Mouse (Mus musculus) liver, embryonic 14 days (tissue): ENCODE measurements around the gene Vps51. TPM values are rescaled to one million over a fixed set of nuclear protein-coding genes. Genes with fewer than 3 reads are reported as not detected.

Experiments
- polyA plus RNA-seq: library from polyadenylated mRNA; depleted of rRNA; stranded (reverse); fragments of >200 nt; gene quantifications from 2 replicates; pipeline ENCODE4 v1.2.3, GENCODE M21; 2012; rRNA removed

The Vps51 gene
- 20.8 and 25.0 TPM in 2 replicates for polyA plus RNA-seq

DNA sequence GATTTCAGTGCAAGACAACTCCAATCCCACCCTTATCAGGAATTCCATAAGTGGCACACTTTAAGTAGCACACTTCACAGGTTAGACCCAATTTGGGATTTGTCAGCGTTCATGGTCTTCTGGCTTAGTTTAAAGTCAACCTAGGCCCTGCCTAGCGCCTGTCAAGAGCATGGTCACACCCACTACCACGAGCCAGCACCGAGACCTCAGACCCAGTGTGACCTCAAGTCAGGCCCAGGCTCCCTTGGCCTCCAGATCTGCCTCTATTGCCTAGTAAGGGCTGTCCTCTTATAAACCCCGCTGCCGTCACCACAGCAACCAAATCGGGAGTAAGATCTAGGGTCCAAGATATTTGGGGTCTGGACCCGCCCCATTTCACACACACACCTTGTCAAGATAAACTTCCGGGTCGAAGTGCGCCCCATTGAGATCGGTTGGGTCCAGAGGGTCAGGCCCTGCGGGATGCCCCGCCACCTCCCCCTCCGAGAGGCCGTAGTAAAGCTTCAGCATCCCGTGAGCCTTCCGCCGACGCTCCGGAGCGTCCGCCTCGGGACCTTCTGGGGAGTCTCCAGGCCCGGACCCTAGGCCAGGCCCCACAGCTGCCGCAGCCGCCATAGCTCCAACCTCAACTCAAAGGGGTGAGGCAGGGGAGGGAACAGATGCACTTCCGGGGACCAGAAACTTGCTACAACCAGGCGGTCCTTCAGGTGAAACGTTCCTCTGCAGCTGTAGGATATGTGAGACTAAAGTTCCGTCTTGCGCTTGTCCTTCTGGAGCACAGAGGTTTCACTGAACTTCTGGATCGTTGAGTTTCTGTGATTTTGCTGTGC, at the start of gene Vps51:
TSS of gene Vps51 (minus strand) at position 668 of the 830 bp plus-strand sequence.

GRCm38 (mm10) chr19:6117986-6118676, 41.1 kb upstream of the Vps51 start, which contains the start of gene Sac3d1:
TSS of gene Sac3d1 (minus strand) at chr19:6118650.

DNA sequence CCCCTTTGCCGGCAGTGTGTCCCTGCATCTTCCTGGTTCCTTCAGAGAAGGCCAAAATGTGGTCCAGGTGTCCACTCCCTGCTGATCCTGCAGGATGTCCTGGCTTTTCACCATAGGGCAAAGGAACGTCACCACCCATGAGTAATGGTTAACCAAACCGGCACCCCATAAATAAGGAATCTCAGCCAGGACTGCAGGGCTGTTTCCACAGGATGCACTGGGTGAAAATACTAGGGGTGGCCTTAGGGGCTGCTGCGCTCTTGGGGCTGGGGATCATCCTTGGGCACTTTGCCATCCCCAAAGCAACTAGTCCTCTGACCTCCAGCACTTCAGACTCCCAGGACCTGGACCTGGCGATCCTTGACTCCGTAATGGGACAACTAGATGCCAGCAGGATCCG, 28.6 kb upstream of the Vps51 start, which contains the start of gene Naaladl1:
TSS of gene Naaladl1 (plus strand) at position 197 of the 400 bp plus-strand sequence.

DNA sequence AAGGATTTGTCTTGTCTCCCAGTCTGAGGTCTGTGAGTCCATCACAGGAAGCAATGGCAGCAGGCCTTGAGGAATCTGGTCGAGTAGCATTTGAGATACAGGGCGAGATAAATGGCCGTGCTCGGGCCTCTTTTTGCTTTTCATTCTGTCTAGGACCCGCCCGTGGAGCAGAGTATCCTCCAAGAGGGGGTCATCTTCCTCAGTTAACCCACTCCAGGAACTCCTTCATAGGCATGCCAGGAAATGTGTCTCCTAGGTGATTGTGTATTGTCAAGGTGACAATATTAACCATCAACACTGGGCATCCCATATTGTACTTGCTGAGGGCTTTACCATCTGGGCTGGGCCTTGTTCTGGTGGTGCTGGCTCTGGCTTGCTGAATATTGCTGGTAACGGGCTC, 17.1 kb upstream of the Vps51 start, which contains the start of gene AC131692.1:
TSS of gene AC131692.1 (plus strand) at position 301 of the 400 bp plus-strand sequence.

DNA sequence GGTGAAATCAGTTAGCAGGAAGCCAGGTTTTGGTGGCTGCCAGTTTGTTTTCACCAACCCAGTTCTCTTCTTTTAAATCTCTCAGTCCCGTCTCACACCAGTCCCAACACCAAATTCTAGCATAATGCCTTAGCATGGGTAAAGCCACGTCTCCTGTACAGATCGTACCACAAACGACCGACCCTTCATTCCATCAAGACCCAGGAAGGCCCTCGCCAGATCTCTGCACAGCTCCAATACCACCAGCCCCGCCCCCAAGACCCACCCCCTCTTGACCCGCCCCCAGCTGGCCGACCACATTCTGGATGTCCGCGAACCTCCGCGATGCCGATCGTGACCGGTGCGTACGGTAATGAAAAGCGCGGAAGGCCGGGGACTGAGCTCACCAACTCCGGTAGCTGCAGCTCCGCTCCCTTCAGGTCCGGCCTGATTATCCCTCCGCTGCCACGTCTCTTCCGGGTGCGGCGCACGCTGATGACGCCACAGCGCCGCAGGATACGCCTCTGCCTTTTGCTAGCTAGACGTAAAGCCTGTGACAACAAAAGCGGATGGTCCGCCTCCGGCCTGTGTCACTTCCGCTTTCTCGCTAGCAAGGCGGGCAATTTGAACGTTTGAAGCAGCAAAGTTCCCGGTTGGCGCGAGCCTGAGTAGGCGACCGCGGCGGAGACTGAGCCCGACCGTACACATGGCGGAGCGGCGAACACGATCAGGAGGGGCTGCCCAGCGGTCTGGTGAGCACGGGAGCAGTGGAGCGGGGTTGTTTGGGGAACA, 7.6 kb upstream of the Vps51 start, which contains the start of the genes Zfpl1 and Cdca5:
TSS of gene Zfpl1 (minus strand) at position 479 of the 771 bp plus-strand sequence.
TSS of gene Cdca5 (plus strand) at position 506 of the 771 bp plus-strand sequence.

DNA sequence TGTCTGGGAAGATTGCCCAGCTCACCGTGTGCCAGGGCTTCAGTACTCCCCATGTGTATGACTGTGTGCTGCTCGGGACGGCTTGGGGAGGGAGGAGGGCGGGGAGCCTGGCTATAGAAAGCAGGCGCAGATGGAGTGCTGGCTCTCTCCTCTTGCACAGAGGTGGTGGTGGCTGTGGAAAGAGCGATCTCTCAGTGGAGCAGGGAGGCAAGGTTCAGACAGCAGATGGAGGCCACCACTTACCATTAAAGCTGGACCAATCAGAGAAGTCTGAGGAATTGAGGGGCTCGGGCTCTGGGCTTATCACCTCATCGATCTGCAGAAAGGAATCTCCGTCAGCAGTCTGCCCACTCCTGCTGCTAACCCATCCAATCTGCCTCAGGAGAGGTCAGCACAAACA, 5.1 kb upstream of the Vps51 start, which contains the start of gene Gm28374:
TSS of gene Gm28374 (minus strand) at position 101 of the 400 bp plus-strand sequence.

DNA sequence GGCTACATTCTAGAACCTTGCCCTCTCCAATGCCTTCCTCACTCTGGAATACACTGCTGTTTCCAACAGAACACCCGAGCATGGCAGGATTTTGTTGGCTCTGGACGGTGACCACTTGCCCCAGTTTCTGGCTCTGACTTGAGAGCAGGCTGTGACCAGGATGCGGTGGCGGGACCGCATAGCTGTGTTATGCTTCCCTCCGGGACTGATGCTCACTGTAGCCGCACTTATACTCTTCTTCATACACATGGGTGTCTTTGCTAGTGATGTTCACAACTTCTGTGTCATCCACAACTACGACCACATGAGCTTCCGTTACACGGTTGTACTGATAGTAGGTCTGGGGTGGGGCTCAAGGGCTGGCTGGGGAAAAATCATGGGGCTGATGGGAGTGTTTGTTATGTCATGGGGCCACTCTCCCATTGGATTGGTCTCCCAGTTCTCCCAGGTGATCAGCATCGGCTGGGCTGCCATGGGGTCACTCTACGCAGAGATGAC, 3.0 kb upstream of the Vps51 start, which contains the start of gene Tmem262:
TSS of gene Tmem262 (plus strand) at position 51 of the 498 bp plus-strand sequence.

GRCm38 (mm10) chr19:6067724-6068415, 9.2 kb downstream of the Vps51 start, which contains the start of gene Tm7sf2:
TSS of gene Tm7sf2 (minus strand) at chr19:6068373.

GRCm38 (mm10) chr19:6061021-6061533, 16.0 kb downstream of the Vps51 start, which contains the start of gene Znhit2:
TSS of gene Znhit2 (plus strand) at chr19:6061192.

DNA sequence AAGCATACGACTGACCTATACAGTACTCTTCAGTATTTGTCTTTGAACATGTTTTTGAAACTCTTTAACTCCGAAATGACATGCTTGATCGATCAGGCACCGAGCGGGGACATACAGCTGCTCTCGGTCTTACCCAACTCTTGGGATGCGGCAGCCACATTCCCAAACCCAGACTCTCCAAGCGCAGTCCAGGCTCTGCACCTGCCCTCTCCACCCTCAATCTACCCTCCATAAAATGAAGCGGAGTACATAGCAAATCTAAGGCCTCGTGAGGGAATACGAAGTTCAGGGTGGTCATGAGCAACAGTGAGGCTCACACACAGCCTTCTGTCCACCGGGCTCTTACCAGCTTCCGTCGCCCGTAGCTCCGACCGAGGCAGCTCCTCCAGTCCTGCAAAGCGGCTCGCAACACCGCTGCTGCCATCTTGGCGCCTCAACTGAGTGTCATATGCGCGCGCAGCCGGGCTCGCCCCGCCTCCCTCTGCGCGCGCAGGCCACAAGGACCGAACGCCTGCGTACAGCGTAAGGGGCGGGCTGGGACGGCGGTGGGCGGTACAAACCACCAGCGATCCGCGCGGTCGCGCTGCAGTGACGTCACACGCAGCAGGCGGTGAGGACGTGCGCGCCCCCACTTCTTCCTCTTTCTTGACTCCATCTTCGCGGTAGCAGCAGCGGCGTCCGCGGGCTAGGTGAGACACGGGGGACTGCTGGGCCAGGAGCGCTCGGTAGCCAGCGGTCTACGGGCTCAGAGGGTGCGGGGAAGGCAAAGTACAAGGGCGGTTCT, 19.5 kb downstream of the Vps51 start, which contains the start of the genes Mrpl49 and Fau:
TSS of gene Mrpl49 (minus strand) at position 473 of the 784 bp plus-strand sequence.
TSS of gene Fau (plus strand) at position 532 of the 784 bp plus-strand sequence.

GRCm38 (mm10) chr19:6046294-6047153, 30.5 kb downstream of the Vps51 start, which contains the start of gene Syvn1:
TSS of gene Syvn1 (plus strand) at chr19:6046576.

Other genes starting within 250 kb of the Vps51 start
- 5.5 and 7.0 TPM in 2 replicates for gene Frmd8, start 202.0 kb downstream of the Vps51 start, polyA plus RNA-seq
- gene Slc25a45, start 199.4 kb downstream of the Vps51 start, polyA plus RNA-seq: 5.2 and 7.1 TPM in 2 replicates
- 2.2 and 2.7 TPM in 2 replicates for gene Tigd3, start 183.1 kb downstream of the Vps51 start, polyA plus RNA-seq
- gene Dpf2, start 164.2 kb downstream of the Vps51 start, polyA plus RNA-seq: 31.1 and 35.5 TPM in 2 replicates
- 2.2 and 2.3 TPM in 2 replicates for gene Cdc42ep2, start 152.4 kb downstream of the Vps51 start, polyA plus RNA-seq
- 55.8 and 62.7 TPM in 2 replicates for gene Pola2, start 113.0 kb downstream of the Vps51 start, polyA plus RNA-seq
- gene Slc22a20, start 91.1 kb downstream of the Vps51 start, polyA plus RNA-seq: not detected in 2 replicates
- 24.8 and 29.9 TPM in 2 replicates for gene Capn1, start 61.3 kb downstream of the Vps51 start, polyA plus RNA-seq
- 8.8 and 11.9 TPM in 2 replicates for gene Syvn1, start 30.7 kb downstream of the Vps51 start, polyA plus RNA-seq
- 28.3 and 34.1 TPM in 2 replicates for gene Mrpl49, start 19.4 kb downstream of the Vps51 start, polyA plus RNA-seq
- 961 and 1,008 TPM in 2 replicates for gene Fau, start 19.4 kb downstream of the Vps51 start, polyA plus RNA-seq
- 13.5 and 15.6 TPM in 2 replicates for gene Znhit2, start 16.0 kb downstream of the Vps51 start, polyA plus RNA-seq
- 29.2 and 36.4 TPM in 2 replicates for gene Tm7sf2, start 8.9 kb downstream of the Vps51 start, polyA plus RNA-seq
- gene Tmem262, start 2.8 kb upstream of the Vps51 start, polyA plus RNA-seq: 0.06 TPM in 1 of 2 replicates, not detected in the other
- 0.17 and 0.19 TPM in 2 replicates for gene Gm28374, start 5.0 kb upstream of the Vps51 start, polyA plus RNA-seq
- gene Zfpl1, start 7.7 kb upstream of the Vps51 start, polyA plus RNA-seq: 17.3 and 21.2 TPM in 2 replicates
- gene Cdca5, start 7.8 kb upstream of the Vps51 start, polyA plus RNA-seq: 22.5 and 26.6 TPM in 2 replicates
- 0.50 and 0.53 TPM in 2 replicates for gene AC131692.1, start 17.2 kb upstream of the Vps51 start, polyA plus RNA-seq
- 4.2 and 4.4 TPM in 2 replicates for gene Naaladl1, start 28.6 kb upstream of the Vps51 start, polyA plus RNA-seq
- 15.7 and 17.5 TPM in 2 replicates for gene Sac3d1, start 41.4 kb upstream of the Vps51 start, polyA plus RNA-seq
- gene Snx15, start 51.1 kb upstream of the Vps51 start, polyA plus RNA-seq: 37.2 and 41.0 TPM in 2 replicates
- gene Batf2, start 63.8 kb upstream of the Vps51 start, polyA plus RNA-seq: 0.27 and 0.37 TPM in 2 replicates
- 22.1 and 23.4 TPM in 2 replicates for gene Arl2, start 64.3 kb upstream of the Vps51 start, polyA plus RNA-seq
- gene Majin, start 107.2 kb upstream of the Vps51 start, polyA plus RNA-seq: not detected in 2 replicates
- gene Gpha2, start 149.1 kb upstream of the Vps51 start, polyA plus RNA-seq: 0.07 and 0.08 TPM in 2 replicates
- 2.7 and 2.8 TPM in 2 replicates for gene Ppp2r5b, start 158.6 kb upstream of the Vps51 start, polyA plus RNA-seq
- gene Atg2a, start 164.4 kb upstream of the Vps51 start, polyA plus RNA-seq: 4.1 and 5.0 TPM in 2 replicates
- 64.9 and 71.3 TPM in 2 replicates for gene Ehd1, start 199.5 kb upstream of the Vps51 start, polyA plus RNA-seq
- 2.0 TPM in 2 replicates for gene Cdc42bpg, start 229.2 kb upstream of the Vps51 start, polyA plus RNA-seq